Mouse (Mus musculus): Measurements from ENCODE around the gene Fth1.

DNA sequence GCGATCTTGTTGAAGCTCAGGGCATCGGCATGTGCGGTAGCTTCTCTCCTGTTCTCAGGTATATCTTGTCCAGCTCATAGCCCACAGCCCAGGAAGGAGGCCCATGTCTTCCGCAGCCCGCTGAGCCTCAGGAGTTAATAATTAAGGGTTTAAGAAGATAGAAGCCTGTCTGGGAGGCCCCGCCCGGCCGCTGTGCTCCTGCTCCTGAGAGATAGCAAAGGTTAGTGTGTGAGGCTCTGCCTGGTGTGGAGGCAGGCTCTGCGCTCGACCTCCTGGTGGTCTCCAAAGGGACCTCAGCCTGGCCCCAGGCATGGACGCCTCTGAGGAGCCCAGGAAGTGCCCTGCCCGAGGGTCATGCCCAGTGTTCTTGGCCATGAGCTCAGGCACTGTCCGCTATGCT, 34.4 kb downstream of the Fth1 start:
- TF ChIP-seq EP300 (IDR thresholded peaks at IDR 0.05; ENCODE audit: low read depth) (peak; percentile 91), CTCF (IDR thresholded peaks at IDR 0.05; ENCODE audit: low read depth) (peak; percentile 18; the same call in 1 of the 2 replicates)

All from liver, postnatal 0 days (tissue).